Mouse (Mus musculus): ENCODE data around the gene Piezo1. TPM values are rescaled to one million over a fixed set of nuclear protein-coding genes. Genes with fewer than 3 reads are reported as not detected.

The Piezo1 gene
- polyA plus RNA-seq, 1 experiment from 2014 or later, result 3.2 TPM

DNA sequence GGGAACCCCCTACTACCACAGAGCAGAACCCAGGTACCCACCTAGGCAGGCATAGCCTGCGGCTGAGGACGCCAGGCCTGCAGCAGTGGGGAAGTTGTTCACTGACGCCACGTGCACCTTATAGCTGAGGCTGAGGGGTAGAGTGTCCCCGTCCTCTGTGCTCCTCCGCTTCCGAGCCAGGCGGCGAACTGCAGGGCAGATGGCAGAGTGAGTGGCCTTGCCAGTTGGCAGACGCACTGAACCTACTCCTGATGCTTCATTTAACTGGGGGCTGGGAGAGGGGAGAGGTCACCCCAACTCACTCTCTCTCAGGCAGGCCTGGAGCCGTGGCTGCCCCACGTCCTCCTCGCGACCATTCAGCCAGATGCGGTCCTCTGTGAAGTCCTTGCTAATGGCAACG lies 111.8 kb downstream of the Piezo1 start:
- Histone ChIP-seq H3K4me2 (no peak overlapping the region), H3K36me3 (peaks cover 56% of the 10 kb centered on the region), H3K4me1 (replicated peaks) (peaks cover 13% of the 10 kb centered on the region), H3K9ac (no peak overlapping the region), H3K4me3 (no peak overlapping the region), H3K27me3 (no peaks in the 10 kb centered on the region), H3K9me3 (no peaks in the 10 kb centered on the region), H3K27ac (replicated peaks) (no peak overlapping the region)
- ATAC-seq (ENCODE audit: low read depth), result no peak
- 96% methylated on average over 16 of the region's 16 CpGs for WGBS

DNA sequence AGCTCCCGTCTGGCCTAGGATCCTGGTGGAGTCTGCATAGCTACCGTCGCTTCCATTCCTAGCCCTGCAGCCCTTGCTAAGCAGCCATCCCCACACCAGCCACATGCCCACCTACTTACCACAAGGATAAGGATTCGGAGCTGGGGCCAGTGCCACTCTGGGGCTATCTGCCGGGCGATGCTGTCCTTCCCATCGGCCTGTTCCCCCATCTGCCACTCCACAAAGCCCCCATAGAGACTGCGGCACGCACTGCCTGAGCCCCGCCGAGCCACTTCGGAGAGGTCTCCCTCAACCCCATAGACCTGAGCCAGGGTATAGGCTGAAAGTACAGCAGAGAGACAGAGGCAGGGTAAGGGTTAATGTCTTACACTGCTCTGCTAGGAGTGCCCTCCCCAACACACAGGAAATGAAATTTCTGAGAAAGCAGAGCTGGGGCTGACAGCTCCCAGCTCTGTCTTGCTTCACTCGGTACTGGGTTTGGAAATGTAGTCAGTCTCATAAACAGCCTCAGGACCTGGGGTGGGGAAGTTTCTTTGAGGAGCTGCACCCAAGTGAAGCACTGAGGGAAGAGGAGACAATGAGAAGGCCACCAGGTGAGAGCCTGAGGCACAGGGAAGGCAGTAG lies 113.3 kb downstream of the Piezo1 start:
- H3K9me3 ChIP-seq, result no peaks in the 10 kb centered on the region
- peaks cover 69% of the 10 kb centered on the region for H3K36me3 ChIP-seq
- no peaks in the 10 kb centered on the region; the same call in 1 of the 2 replicates for H3K27me3 ChIP-seq

GRCm38 (mm10) chr8:122436586-122437125 lies 114.5 kb downstream of the Piezo1 start:
- H3K36me3 ChIP-seq, result peaks cover 69% of the 10 kb centered on the region
- 88% methylated on average over 20 of the region's 20 CpGs for WGBS
- peaks cover 17% of the 10 kb centered on the region for H3K4me1 ChIP-seq (replicated peaks)
- no peaks in the 10 kb centered on the region; the same call in 1 of the 2 replicates for H3K27me3 ChIP-seq
- H3K9ac ChIP-seq, result no peak overlapping the region
- H3K9me3 ChIP-seq, result no peaks in the 10 kb centered on the region
- no peak overlapping the region for H3K4me2 ChIP-seq
- no peak for ATAC-seq (ENCODE audit: low read depth)
- H3K4me3 ChIP-seq, result no peak overlapping the region
- no peak overlapping the region for H3K27ac ChIP-seq (replicated peaks)

More for the DNA sequence above, 113.3 kb downstream of the Piezo1 start:
- Histone ChIP-seq H3K4me2 (no peak overlapping the region), H3K27ac (replicated peaks) (no peak overlapping the region), H3K4me1 (replicated peaks) (peaks cover 17% of the 10 kb centered on the region), H3K4me3 (no peak overlapping the region), H3K9ac (no peak overlapping the region)
- 90% methylated on average over 13 of the region's 13 CpGs for WGBS
- no peak for ATAC-seq (ENCODE audit: low read depth)

GRCm38 (mm10) chr8:122436146-122436545 lies 115.0 kb downstream of the Piezo1 start:
- 94% methylated on average over 9 of the region's 9 CpGs for WGBS
- Histone ChIP-seq H3K9ac (no peak overlapping the region), H3K9me3 (no peaks in the 10 kb centered on the region), H3K4me2 (no peak overlapping the region), H3K4me3 (no peak overlapping the region), H3K27ac (replicated peaks) (no peak overlapping the region), H3K27me3 (no peaks in the 10 kb centered on the region; the same call in 1 of the 2 replicates), H3K36me3 (peaks cover 69% of the 10 kb centered on the region), H3K4me1 (replicated peaks) (peaks cover 19% of the 10 kb centered on the region)
- no peak for ATAC-seq (ENCODE audit: low read depth)

GRCm38 (mm10) chr8:122435375-122435774 lies 115.8 kb downstream of the Piezo1 start:
- WGBS, result 93% methylated on average over 6 of the region's 6 CpGs
- H3K4me3 ChIP-seq, result no peak overlapping the region
- no peaks in the 10 kb centered on the region; the same call in 1 of the 2 replicates for H3K27me3 ChIP-seq
- ATAC-seq (ENCODE audit: low read depth), result no peak
- H3K36me3 ChIP-seq, result peaks cover 69% of the 10 kb centered on the region
- no peak overlapping the region for H3K27ac ChIP-seq (replicated peaks)
- H3K4me1 ChIP-seq (replicated peaks), result peaks cover 19% of the 10 kb centered on the region
- no peak overlapping the region for H3K9ac ChIP-seq
- no peak overlapping the region for H3K4me2 ChIP-seq
- no peaks in the 10 kb centered on the region for H3K9me3 ChIP-seq

GRCm38 (mm10) chr8:122433269-122433905 lies 117.7 kb downstream of the Piezo1 start:
- WGBS, result 67% methylated on average over 11 of the region's 11 CpGs
- H3K4me2 ChIP-seq, result peak overlapping the region; percentile 63
- H3K4me1 ChIP-seq (replicated peaks), result peaks cover 19% of the 10 kb centered on the region
- H3K9ac ChIP-seq, result peak overlapping the region; percentile 65; the same call in 1 of the 2 replicates
- ATAC-seq (ENCODE audit: low read depth), result peak; percentile 45
- H3K9me3 ChIP-seq, result no peaks in the 10 kb centered on the region
- no peaks in the 10 kb centered on the region; the same call in 1 of the 2 replicates for H3K27me3 ChIP-seq
- peak overlapping the region; percentile 39; the same call in 1 of the 2 replicates for H3K4me3 ChIP-seq
- no peak overlapping the region for H3K27ac ChIP-seq (replicated peaks)
- H3K36me3 ChIP-seq, result peaks cover 54% of the 10 kb centered on the region

- Histone ChIP-seq H3K4me2 (peak within 1 kb of the TSS; percentile 63), H3K4me1 (replicated peaks) (peaks cover 19% of the 10 kb centered on the region), H3K4me3 (peak within 1 kb of the TSS; percentile 39), H3K27ac (replicated peaks) (no peak within 1 kb of the TSS), H3K36me3 (peaks cover 47% of the 10 kb centered on the region), H3K9ac (peak within 1 kb of the TSS; percentile 65), H3K9me3 (no peaks in the 10 kb centered on the region), H3K27me3 (no peaks in the 10 kb centered on the region; the same call in 1 of the 2 replicates)
- ATAC-seq (ENCODE audit: low read depth), result peak; percentile 82
- WGBS, result 4% methylated on average over 45 of the region's 45 CpGs
These were observed 118.5 kb downstream of the Piezo1 start, which contains the start of gene Cyba for GRCm38 (mm10) chr8:122432443-122433268. Gene Cyba (minus strand): TSS chr8:122432930.

Small RNAs within 50 kb of the gene (microRNA-seq; reads per million reads assigned to microRNA genes)
- gene Gm24366, result not detected

Other genes with a start within 250 kb of the Piezo1 start
- gene Trhr2, start 190.6 kb downstream of the Piezo1 start, polyA plus RNA-seq (2015; fragmentation: Nextera tagmentation; extraction: Ambion mirVana), result not detected in 2 replicates
- 37.0 and 43.6 TPM in 2 replicates for gene Zc3h18, start 174.7 kb downstream of the Piezo1 start, polyA plus RNA-seq (2015; fragmentation: Nextera tagmentation; extraction: Ambion mirVana)
- not detected in 2 replicates for gene Il17c, start 129.3 kb downstream of the Piezo1 start, polyA plus RNA-seq (2015; fragmentation: Nextera tagmentation; extraction: Ambion mirVana)
- gene Cyba, start 118.4 kb downstream of the Piezo1 start, polyA plus RNA-seq (2015; fragmentation: Nextera tagmentation; extraction: Ambion mirVana), result 46.6 and 51.4 TPM in 2 replicates
- 46.6 and 53.8 TPM in 2 replicates for gene Mvd, start 107.9 kb downstream of the Piezo1 start, polyA plus RNA-seq (2015; fragmentation: Nextera tagmentation; extraction: Ambion mirVana)
- 0.15 TPM in 1 of 2 replicates, not detected in the other for gene Snai3, start 90.6 kb downstream of the Piezo1 start, polyA plus RNA-seq (2015; fragmentation: Nextera tagmentation; extraction: Ambion mirVana)
- gene Rnf166, start 75.3 kb downstream of the Piezo1 start, polyA plus RNA-seq (2015; fragmentation: Nextera tagmentation; extraction: Ambion mirVana), result 36.8 and 39.1 TPM in 2 replicates
- gene Ctu2, start 75.2 kb downstream of the Piezo1 start, polyA plus RNA-seq (2015; fragmentation: Nextera tagmentation; extraction: Ambion mirVana), result 57.4 and 63.7 TPM in 2 replicates
- gene Cdt1, start 16.7 kb upstream of the Piezo1 start, polyA plus RNA-seq (2015; fragmentation: Nextera tagmentation; extraction: Ambion mirVana), result 7.3 and 9.2 TPM in 2 replicates
- gene Aprt, start 25.6 kb upstream of the Piezo1 start, polyA plus RNA-seq (2015; fragmentation: Nextera tagmentation; extraction: Ambion mirVana), result 133 and 161 TPM in 2 replicates
- 5.5 and 6.5 TPM in 2 replicates for gene Galns, start 60.1 kb upstream of the Piezo1 start, polyA plus RNA-seq (2015; fragmentation: Nextera tagmentation; extraction: Ambion mirVana)
- gene Trappc2l, start 60.3 kb upstream of the Piezo1 start, polyA plus RNA-seq (2015; fragmentation: Nextera tagmentation; extraction: Ambion mirVana), result 84.7 and 101 TPM in 2 replicates
- gene Pabpn1l, start 71.4 kb upstream of the Piezo1 start, polyA plus RNA-seq (2015; fragmentation: Nextera tagmentation; extraction: Ambion mirVana), result not detected in 2 replicates
- 21.2 and 22.2 TPM in 2 replicates for gene Cbfa2t3, start 147.8 kb upstream of the Piezo1 start, polyA plus RNA-seq (2015; fragmentation: Nextera tagmentation; extraction: Ambion mirVana)
- gene Acsf3, start 224.2 kb upstream of the Piezo1 start, polyA plus RNA-seq (2015; fragmentation: Nextera tagmentation; extraction: Ambion mirVana), result 15.6 and 17.1 TPM in 2 replicates